Mouse (Mus musculus): ENCODE results near the gene Lck. TPM values are rescaled to one million over a fixed set of nuclear protein-coding genes. Genes with fewer than 3 reads are reported as not detected.

Gene Lck
- total RNA-seq, 2 experiments from 2014 or later, result 9.5 to 10.8 TPM

Small RNA genes lying within 50 kb of the gene (microRNA-seq; reads per million reads assigned to microRNA genes)
- not detected for gene Mir8119

Other genes starting within 250 kb of the Lck start
- 100 to 1,000 TPM; 124 to 134 TPM for gene Rbbp4, start 238.3 kb downstream of the Lck start, total RNA-seq (2021)
- gene Zbtb8os, start 237.9 kb downstream of the Lck start, total RNA-seq (2021), result 10 to 100 TPM; 18.9 to 24.7 TPM
- 1 to 10 TPM; 7.6 to 8.5 TPM for gene Zbtb8a, start 195.5 kb downstream of the Lck start, total RNA-seq (2021)
- 1 to 10 TPM; 4.6 to 4.7 TPM for gene Zbtb8b, start 132.8 kb downstream of the Lck start, total RNA-seq (2021)
- 10 to 100 TPM; 40.8 to 46.6 TPM for gene Bsdc1, start 112.1 kb downstream of the Lck start, total RNA-seq (2021)
- gene Tssk3, start 82.6 kb downstream of the Lck start, total RNA-seq (2021), result 1 to 10 TPM in 1 of 2 experiments, under 1 TPM in 1; 0.36 to 1.1 TPM
- 1 to 10 TPM in 1 of 2 experiments, not detected in 1; 1.8 TPM for gene Fam229a, start 82.5 kb downstream of the Lck start, total RNA-seq (2021)
- 100 to 1,000 TPM; 884 to 935 TPM for gene Marcksl1, start 60.1 kb downstream of the Lck start, total RNA-seq (2021)
- 10 to 100 TPM; 29.4 to 33.0 TPM for gene Hdac1, start 30.9 kb downstream of the Lck start, total RNA-seq (2021)
- under 1 TPM in 1 of 2 experiments, not detected in 1; 0.67 TPM for gene Fam167b, start 4.9 kb upstream of the Lck start, total RNA-seq (2021)
- gene Eif3i, start 27.0 kb upstream of the Lck start, total RNA-seq (2021), result 100 to 1,000 TPM; 141 to 151 TPM
- gene Tmem234, start 27.0 kb upstream of the Lck start, total RNA-seq (2021), result 100 to 1,000 TPM; 110 TPM
- 1 to 10 TPM; 3.0 to 3.2 TPM for gene Dcdc2b, start 40.6 kb upstream of the Lck start, total RNA-seq (2021)
- 10 to 100 TPM; 29.3 to 31.5 TPM for gene Iqcc, start 45.5 kb upstream of the Lck start, total RNA-seq (2021)
- gene Ccdc28b, start 50.3 kb upstream of the Lck start, total RNA-seq (2021), result 100 to 1,000 TPM; 123 to 130 TPM
- gene Txlna, start 67.4 kb upstream of the Lck start, total RNA-seq (2021), result 10 to 100 TPM; 33.7 to 39.4 TPM
- 10 to 100 TPM; 91.3 to 91.4 TPM for gene Kpna6, start 99.1 kb upstream of the Lck start, total RNA-seq (2021)
- gene Tmem39b, start 123.2 kb upstream of the Lck start, total RNA-seq (2021), result 10 to 100 TPM; 13.3 to 16.3 TPM
- gene Khdrbs1, start 168.7 kb upstream of the Lck start, total RNA-seq (2021), result 100 to 1,000 TPM; 105 to 108 TPM
- gene Ptp4a2, start 237.6 kb upstream of the Lck start, total RNA-seq (2021), result 100 to 1,000 TPM; 123 to 131 TPM

Data from left cerebral cortex, postnatal 10 days (tissue).